Mouse (Mus musculus): ENCODE results near the gene Alox5.
"Not testable (repeated sequence)": the region's sequence is repeated elsewhere in the genome, so short reads cannot be mapped to it uniquely, and the experiment has no call there.

The Alox5 gene

DNA sequence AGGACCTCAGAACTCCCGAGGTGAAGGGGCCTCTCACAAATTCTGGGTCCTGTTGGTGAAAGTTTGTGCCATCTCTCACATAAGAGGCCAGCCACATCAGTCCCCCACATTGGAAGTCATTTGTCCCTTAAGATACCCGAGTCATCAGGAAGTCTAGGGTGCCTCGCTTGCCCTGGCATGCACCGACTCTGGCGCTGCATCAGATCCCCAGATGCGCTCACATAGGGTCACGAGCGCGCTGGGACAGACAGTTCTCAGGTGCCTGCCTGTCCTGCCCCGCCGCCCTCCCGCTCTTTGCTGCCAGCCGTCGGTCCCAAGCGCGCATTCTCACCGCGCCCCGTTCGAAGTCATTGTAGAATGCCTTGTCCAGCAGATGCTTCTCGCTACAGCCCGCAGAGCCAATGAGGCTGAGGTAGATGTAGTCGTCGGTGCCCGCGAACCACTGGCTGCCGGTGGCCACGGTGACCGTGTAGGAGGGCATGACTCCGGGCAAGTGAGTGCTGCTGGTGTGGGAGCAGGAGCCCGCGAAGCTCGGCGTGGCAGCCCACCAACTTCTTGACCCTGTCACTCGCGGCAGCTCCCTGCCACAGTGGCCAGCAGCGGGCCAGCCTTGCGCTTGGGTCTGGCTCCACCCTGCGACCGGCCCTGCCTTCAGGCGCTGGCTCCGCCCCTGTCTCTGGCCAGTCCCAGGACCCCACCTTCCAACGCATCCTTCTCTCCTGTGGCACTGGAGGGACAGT lies at the start of gene Alox5:
Gene Alox5 (minus strand): TSS at position 635 of the 740 bp plus-strand sequence.
- DNase-seq (ENCODE audit: low spot score): no peak

DNA sequence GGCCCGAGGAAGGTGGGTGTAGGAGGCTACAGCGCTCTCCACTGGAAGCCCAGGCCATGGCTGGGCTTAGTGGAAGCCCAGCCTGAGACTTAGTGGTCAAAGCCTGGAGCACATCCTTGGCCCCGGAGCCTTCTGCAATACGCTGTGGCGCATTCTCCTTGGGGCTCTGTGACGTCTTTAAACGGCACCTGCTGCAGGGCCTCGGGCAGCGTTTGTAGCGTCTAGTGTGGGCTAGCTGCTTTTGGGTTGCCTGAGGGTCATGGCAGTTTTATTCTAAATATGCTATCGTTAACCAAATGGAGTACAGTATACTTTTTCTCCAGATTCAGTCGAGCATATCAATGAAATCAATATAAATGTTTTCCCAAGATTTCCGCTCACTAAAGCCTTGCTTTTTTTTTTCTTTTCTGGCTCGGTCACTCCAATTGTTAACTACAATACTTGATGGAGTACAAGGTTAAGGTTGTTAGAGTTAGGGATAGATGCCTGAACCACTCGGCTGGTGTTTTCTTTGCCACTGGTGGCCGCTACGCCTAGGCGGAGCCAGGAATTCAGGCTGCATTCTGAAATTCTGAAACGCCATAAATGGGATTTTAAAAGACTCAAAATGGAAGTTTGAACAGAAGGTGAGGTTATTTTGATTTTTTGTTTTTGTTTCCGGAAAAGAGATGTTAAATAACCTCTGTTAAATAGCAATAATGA lies 45.5 kb upstream of the Alox5 start, which contains the start of gene Olfr212:
Gene Olfr212 (plus strand): TSS at position 215 of the 702 bp plus-strand sequence.
- not testable (repeated sequence) for DNase-seq (ENCODE audit: low spot score)

DNA sequence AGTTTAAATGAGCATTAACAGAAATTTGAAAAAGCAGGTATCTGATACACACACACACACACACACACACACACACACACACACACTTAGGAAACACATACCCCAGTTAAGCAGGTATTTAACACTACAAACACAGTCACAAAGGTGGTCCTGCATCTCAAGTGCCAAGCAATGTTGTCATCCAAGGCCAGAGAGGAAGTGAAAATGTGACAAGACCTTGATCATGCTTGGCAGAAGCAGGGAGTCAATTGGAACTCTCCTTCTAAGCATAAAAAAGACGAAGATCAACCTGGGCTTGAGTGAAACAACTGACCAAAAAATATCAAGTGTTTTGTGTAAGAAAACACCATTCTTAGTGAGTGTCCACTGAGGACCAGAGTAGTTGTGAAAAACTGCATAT lies 35.0 kb upstream of the Alox5 start:
- DNase-seq (ENCODE audit: low spot score): no peak

DNA sequence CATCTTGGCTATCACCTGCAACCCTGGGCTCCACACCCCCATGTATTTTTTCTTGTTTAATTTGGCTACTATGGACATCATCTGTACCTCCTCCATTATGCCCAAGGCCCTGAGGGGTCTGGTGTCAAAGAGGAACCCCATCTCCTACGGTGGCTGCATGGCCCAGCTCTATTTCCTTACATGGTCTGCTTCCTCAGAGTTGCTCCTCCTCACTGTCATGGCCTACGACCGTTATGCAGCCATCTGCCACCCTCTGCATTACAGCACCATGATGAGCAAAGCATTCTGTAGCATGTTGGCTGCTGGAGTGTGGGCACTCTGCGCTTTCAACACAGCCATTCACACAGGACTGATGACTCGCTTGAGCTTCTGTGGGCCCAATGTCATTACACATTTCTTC lies 32.8 kb upstream of the Alox5 start:
- DNase-seq (ENCODE audit: low spot score): no peak

DNA sequence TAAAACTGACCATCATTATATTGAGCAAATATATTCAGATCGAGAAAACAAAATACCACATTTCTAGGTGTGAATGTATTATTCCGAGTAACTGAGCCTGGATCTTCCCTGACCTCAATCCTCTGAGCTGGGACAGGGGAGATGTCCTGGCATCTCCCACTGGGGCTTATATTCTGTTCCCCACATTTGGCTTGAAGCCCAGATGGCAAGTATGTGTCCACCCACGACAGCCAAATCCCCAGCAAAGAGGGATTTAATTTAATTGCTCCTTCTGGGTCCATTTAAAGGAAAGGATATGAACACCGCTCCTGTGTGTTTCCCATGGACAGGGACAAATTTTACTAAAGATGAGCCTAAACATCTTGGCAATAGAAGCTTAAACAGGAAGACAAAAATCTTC lies 27.8 kb upstream of the Alox5 start, which contains the start of gene Olfr211:
Gene Olfr211 (plus strand): TSS at position 301 of the 400 bp plus-strand sequence.
- DNase-seq (ENCODE audit: low spot score): no peak

DNA sequence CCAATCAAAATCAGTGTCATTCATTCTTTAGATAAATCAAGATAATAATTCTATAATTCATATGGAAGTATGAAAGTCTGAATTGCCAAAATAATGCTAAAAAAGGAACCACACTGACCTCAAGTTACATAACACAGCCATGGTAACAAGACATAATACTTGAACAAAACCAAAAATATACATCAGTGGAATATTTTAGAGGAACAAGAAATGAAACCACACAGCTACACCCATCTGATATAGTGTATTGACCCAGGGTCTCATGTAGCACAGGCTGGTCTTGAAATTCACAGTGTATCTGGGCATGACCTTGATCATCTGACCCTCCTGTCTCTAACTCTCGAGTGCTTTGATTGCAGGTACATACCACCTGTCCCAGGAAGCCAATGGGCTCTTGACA lies 25.9 kb upstream of the Alox5 start:
- no peak for DNase-seq (ENCODE audit: low spot score)

DNA sequence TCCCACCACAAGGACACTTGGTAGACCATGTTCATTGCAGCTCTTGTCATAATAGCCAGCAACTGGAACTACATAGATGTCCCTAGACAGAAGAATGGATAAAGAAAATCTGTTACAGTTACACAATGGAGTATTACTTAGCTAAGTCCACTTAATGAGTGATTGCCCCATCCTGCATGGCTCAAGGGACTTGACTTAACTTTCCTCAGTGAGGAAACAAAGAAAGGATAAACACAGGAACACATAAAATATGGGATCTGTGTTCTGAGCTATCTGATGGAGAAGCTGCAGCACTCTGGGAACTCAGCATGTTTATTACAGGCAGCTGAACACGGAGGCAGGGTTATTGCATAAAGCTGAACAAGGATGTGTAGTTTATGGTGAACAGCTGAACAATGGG lies 24.1 kb upstream of the Alox5 start:
- DNase-seq (ENCODE audit: low spot score): no peak

DNA sequence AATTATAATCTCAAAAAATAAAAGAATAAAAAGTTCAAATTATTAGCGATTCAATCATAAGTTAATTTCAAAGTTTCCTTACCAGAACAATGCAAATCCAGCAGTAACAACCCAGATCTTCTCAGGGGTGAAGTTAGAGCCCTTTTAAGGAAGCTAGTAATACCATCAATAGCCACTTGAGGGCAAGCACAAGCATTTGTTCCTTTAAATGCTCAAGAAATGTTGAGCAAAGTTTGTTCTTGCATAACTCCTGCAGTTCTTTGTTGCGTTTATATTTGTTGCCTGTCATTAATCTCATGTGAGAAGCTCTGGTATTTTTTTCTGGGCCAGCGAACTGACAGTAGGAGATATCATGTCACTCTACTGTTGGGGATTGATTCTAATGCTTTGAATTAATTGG lies 7.1 kb upstream of the Alox5 start:
- peak; percentile 83 for DNase-seq (ENCODE audit: low spot score)

DNA sequence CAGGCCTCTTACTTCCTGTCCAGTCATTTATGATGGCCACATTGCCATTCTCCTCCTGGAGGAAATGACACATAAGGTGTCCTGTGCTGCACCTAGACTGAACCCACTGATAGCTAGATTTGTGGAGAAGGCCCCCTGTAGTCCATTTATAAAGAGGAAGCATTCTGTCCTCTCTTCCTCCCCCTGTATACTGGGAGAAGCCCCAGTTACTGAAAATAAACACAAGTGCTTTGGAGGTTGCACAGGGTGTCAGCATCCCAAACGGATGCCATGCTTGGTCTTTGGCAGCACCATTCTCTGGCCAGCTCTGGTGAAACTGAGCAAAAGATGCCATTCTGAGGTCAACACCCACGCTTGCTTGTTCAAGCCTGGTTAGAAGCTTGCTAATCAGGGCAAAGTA lies 1.7 kb downstream of the Alox5 start:
- DNase-seq (ENCODE audit: low spot score): no peak

DNA sequence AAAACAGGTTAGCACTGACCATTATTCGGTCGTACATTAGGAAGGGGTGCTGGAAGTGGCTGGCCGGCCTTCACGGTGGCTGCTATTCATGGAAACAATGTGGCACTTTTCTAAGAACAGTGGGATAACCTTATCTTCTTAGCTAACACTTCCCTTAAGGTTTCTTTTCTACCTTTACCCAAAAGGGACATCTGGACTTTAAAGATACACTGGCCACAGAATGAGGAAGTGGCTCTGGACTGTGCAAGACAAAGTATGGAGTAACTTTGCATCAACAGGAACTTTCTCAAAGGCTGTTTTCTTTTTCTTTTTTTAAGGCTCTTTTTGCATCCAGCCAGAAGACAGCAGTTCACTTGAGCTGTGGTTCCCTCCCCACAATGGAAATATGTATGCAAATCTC lies 2.2 kb downstream of the Alox5 start:
- no peak for DNase-seq (ENCODE audit: low spot score)

DNA sequence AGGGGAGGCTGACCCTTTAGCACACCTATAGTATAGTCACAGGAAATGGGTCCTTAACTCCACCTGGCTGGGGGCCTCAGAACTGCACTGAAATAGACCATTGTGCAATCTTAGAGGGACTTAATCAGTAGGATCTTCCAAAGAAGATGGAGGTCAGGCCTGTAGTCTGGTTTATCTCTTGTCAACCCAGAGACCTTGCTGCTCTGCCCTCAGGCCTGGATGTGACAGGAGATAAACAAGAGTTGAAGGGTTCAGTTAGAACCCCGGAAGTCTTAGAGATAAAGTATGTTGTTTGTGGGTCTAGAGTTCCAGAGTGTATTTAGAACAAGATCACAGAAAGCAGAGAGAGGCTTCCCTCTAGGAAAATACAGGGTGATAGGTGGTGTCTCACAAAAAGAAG lies 4.5 kb downstream of the Alox5 start:
- DNase-seq (ENCODE audit: low spot score): no peak

DNA sequence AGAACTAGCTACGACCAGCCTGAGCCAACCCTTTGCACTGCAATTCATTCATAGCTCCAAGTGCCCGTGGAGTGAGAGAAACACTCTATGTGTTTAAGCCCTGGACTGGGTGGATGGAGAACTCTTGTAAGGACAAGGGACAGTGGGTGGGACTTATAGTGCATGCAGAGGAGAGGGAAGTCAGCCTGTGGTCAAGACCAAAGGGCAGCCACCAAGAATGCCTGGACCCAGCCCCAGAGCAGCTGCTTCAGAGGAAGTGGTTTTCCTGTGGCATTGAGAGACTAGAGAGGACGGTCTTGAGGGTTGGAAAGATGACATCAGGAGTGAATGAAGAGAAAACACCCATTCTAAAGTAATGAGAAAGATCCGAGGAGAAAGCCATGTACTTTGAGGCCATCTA lies 5.2 kb downstream of the Alox5 start:
- no peak for DNase-seq (ENCODE audit: low spot score)

DNA sequence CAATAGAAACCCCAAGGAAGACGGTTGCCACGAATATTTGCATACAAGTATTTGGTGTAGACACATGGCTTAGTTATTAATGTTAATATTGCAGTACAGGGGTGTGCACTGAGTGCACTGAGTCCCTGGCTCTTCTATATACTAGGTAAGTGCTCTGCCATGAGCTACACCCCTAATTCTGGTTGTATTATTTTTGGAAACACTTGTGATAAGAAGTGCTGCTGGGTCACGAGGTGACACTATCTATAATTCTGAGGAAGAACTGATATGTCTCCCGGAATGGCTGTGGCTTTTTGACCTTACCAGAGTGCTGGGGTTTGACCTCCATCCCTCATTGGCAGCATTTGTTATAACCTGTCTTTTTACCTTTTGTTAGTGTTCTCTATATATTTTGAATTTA lies 20.1 kb downstream of the Alox5 start:
- DNase-seq (ENCODE audit: low spot score): no peak

DNA sequence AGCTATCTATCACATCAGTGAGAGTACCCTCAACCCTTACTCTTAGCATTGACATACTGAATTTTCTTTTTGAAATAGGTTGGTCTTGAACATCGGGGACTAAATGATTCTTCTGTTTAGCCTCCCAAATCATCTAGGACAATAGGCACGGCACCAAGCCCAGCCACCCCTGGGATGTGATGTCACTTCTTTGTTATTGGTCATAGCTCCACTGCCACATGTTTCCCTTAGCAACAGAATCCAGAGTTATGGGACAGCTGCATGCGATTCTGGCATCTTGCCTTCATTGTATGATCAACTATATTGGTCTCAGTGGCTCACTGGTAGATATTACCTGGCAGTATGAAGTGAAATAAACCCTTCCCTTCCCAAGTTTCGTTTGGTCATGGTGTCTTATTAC lies 20.5 kb downstream of the Alox5 start:
- no peak for DNase-seq (ENCODE audit: low spot score)

DNA sequence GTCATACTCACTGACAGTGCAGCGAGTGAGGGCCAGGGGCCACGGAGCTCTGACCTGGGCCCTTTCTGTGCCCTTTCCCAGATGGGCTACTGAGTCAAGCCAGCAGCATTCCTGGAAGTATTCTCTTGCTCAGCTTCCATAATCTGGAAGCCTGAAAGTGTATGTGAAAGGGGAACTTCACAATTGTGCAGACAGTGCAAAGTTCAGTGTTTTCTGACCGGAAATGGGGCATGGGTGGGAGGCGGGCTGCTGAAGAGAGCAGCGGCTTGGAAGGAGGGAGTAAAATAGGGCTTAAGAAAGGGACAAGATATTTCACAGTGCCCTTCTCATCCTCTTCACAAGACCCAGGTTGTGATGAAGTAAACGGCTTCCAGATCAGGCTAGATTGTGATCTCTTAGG lies 21.4 kb downstream of the Alox5 start:
- DNase-seq (ENCODE audit: low spot score): no peak

DNA sequence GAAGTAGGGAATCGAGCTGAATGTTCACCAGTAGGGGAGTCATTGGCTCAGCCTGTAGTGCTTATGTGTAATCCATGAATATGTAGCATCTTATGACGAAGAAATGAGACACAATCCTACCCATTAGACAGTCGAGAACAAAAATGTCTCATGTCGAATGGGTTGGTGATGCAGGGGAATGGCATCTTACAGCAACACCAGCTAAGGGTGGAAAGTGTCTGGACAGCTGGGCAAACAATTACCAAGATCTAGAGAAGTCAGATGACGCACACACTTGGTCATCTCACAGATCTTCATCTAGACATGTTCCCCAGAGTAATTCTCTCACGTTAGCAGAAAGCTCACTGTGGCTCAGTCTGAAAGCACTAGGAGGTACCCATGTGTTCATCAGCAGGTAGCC lies 22.1 kb downstream of the Alox5 start:
- no peak for DNase-seq (ENCODE audit: low spot score)

DNA sequence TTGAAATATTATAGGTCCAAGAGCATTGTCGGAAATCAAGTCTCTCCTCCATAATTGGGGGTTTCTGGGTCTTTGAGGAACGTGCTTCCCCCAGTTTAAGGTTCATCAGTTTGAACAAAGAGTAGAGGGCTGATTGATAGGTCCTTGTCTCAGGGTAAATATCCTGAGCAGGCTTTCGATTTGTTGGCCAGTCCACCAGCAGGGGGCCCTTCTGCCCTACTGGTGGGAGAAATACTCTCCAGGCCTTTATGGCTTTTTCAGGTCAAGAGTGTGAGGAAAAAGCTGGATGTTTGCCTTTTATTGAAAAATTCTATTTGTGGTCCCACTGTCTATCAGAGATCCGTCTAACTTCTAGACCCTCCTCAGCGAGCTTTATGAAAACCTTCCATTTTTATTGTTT lies 32.7 kb downstream of the Alox5 start:
- DNase-seq (ENCODE audit: low spot score): peak; percentile 33

DNA sequence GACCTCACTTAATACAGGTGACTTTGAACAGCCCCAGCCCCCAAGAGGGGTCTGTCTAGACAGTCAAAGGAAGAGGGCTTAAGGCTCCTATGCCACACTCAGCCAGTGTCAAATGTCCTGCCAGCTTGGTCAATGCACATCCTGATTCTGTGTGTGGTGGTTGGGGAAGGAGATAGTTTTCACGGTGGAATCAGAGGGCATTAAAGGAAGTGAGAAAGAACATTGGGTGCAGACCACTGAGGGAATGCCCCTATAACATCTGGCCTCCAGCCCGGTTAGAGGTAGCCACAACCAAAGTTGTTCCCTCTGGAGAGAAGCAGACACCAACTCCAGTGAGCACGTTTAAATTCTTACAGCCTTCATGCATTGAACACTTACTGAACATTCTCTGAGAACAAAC lies 33.4 kb downstream of the Alox5 start:
- DNase-seq (ENCODE audit: low spot score): no peak

DNA sequence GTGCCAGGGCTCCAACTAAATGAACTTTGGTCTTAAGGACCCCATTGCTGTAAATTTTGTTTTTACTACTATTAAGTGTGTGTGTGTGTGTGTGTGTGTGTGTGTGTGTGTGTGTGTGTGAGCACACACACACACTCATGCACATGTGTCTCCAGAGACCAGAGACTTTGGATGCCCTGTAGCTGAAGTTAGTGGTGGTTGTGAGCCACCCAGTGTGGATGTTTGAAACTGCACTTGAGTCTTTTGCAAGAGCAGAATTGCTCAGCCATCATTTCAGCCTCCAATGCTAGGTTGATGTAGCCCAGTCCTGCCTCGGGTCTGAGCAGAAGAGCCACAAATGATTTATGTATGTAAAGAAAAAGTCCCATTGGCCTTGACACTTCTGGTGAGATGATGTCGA lies 37.3 kb downstream of the Alox5 start:
- DNase-seq (ENCODE audit: low spot score): peak; percentile 67

DNA sequence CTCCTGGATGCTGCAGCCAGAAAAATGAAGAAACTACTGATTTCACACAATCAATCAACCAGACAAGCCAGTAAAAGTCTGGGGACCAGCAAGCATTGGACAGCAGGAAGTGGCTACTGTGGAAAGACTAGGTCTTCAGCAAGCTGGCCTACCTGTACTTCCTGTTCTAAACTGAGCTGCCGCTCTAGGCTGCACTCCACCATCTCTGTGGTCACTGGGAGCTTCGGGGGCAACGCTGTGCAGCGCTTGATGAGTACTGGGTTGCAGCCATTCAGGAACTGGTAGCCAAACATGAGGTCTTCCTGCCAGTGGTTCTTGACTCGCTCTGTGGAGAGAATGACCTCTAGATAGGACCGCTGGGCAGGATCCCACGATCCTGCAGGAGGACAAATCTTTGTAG lies 38.0 kb downstream of the Alox5 start:
- no peak for DNase-seq (ENCODE audit: low spot score)

DNA sequence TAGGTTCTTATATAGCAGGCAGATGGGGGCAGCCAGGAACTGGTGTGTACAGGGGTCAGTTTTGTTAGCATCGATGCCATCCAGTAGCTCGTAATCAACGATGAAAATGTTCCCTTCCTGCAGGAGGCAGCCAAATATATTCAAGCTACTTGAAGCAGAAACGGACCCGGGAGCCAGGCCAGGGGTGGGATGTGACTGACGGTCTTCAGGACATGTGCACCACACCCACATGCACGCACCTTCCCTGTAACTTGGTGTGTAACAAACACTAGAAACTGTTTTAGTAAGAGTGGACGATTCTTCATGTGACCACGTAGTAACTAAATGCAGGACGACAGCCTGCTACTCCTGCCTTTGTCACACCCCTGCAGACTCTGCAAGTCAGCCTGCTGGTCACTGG lies 40.7 kb downstream of the Alox5 start:
- no peak for DNase-seq (ENCODE audit: low spot score)

DNA sequence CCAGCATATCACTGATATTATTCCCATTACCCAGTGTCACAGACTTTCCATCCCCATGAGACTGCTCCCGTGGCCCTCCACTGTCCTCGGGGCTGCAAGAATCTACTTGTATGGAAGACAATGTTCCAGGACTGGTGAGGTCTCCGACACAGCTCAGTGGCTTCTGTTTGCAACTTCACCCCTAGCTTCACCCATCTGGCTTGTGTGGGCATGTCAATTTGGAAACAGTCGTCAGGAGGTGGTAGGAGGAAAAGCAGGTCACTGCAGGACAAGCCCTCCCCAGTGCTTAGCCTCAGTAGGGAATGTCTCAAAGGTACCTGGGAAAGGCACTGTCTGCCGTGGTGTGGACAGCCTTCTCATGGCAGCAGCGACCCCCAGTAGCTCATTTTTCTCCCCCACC lies 41.3 kb downstream of the Alox5 start:
- DNase-seq (ENCODE audit: low spot score): no peak

DNA sequence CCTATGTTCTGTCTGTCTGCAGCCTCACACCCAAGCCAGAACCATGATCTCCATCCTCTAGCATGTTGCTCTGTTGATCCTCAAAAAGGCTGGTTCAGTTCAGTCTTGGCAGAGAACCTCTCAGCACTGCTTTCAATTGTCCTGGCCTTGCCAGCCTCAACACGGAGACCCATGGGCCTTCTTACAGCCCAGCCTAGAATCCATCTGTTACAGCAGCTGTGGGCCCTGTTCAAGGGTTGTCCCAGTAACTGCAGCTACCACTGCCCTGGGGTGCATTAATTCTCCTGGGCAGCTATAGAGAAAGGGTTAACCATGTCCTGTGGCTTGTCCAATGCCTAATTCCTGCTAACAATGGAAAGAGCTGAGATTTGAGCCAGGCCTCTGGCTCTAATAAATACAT lies 42.5 kb downstream of the Alox5 start:
- no peak for DNase-seq (ENCODE audit: low spot score)

Data from adipocyte (in vitro differentiated cells).